Mouse (Mus musculus): ENCODE measurements around the gene Wfikkn2. TPM values are rescaled to one million over a fixed set of nuclear protein-coding genes. Genes with fewer than 3 reads are reported as not detected.

Wfikkn2 gene
- polyA plus RNA-seq, 1 experiment from 2014 or later, result 2.3 TPM

- Histone ChIP-seq H3K9ac (no peak overlapping the region), H3K27me3 (replicated peaks) (no peaks in the 10 kb centered on the region), H3K4me1 (replicated peaks) (0 out of 2 replicates have a peak, but pooled peaks cover 6% of the 10 kb centered on the region), H3K9me3 (no peaks in the 10 kb centered on the region), H3K4me2 (replicated peaks) (no peak overlapping the region), H3K4me3 (replicated peaks) (no peak overlapping the region), H3K36me3 (no peaks in the 10 kb centered on the region), H3K27ac (no peak overlapping the region)
- 82% methylated on average over 7 of the region's 7 CpGs for WGBS
- ATAC-seq, result no peak
These were observed 47.2 kb downstream of the Wfikkn2 start for GRCm38 (mm10) chr11:94198405-94199146.

GRCm38 (mm10) chr11:94196311-94196710, 49.5 kb downstream of the Wfikkn2 start:
- no peaks in the 10 kb centered on the region for H3K27me3 ChIP-seq (replicated peaks)
- no peak overlapping the region for H3K9ac ChIP-seq
- WGBS, result 58% methylated on average over 3 of the region's 3 CpGs
- H3K4me1 ChIP-seq (replicated peaks), result 0 out of 2 replicates have a peak, but pooled peaks cover 4% of the 10 kb centered on the region
- no peaks in the 10 kb centered on the region for H3K36me3 ChIP-seq
- H3K9me3 ChIP-seq, result no peaks in the 10 kb centered on the region
- no peak overlapping the region for H3K4me2 ChIP-seq (replicated peaks)
- 0 out of 2 replicates have a peak, but pooled peaks have one; percentile 21 for ATAC-seq
- H3K4me3 ChIP-seq (replicated peaks), result no peak overlapping the region
- H3K27ac ChIP-seq, result no peak overlapping the region

- 83% methylated on average over 2 of the region's 2 CpGs for WGBS
- H3K4me3 ChIP-seq (replicated peaks), result no peak overlapping the region
- 0 out of 2 replicates have a peak, but pooled peaks cover 7% of the 10 kb centered on the region for H3K4me1 ChIP-seq (replicated peaks)
- no peaks in the 10 kb centered on the region for H3K27me3 ChIP-seq (replicated peaks)
- no peak overlapping the region for H3K9ac ChIP-seq
- H3K27ac ChIP-seq, result no peak overlapping the region
- no peaks in the 10 kb centered on the region for H3K36me3 ChIP-seq
- no peak overlapping the region for H3K4me2 ChIP-seq (replicated peaks)
- no peak for ATAC-seq
- H3K9me3 ChIP-seq, result no peaks in the 10 kb centered on the region
These were observed 52.7 kb downstream of the Wfikkn2 start for GRCm38 (mm10) chr11:94193109-94193508.

GRCm38 (mm10) chr11:94190665-94191064, 55.1 kb downstream of the Wfikkn2 start:
- no peak overlapping the region for H3K27ac ChIP-seq
- 0 out of 2 replicates have a peak, but pooled peaks cover 3% of the 10 kb centered on the region for H3K4me1 ChIP-seq (replicated peaks)
- H3K27me3 ChIP-seq (replicated peaks), result no peaks in the 10 kb centered on the region
- no peak overlapping the region for H3K9ac ChIP-seq
- no peak overlapping the region for H3K4me2 ChIP-seq (replicated peaks)
- no peak overlapping the region for H3K4me3 ChIP-seq (replicated peaks)
- H3K9me3 ChIP-seq, result no peaks in the 10 kb centered on the region
- 86% methylated on average over 5 of the region's 5 CpGs for WGBS
- no peaks in the 10 kb centered on the region for H3K36me3 ChIP-seq
- ATAC-seq, result peak; percentile 16; the same call in 1 of the 2 replicates

GRCm38 (mm10) chr11:94189579-94189978, 56.2 kb downstream of the Wfikkn2 start:
- peak; percentile 54 for ATAC-seq
- Histone ChIP-seq H3K27ac (no peak overlapping the region), H3K4me1 (replicated peaks) (0 out of 2 replicates have a peak, but pooled peaks cover 3% of the 10 kb centered on the region)

More at GRCm38 (mm10) chr11:94189579-94189978, 56.2 kb downstream of the Wfikkn2 start:
- no peaks in the 10 kb centered on the region for H3K36me3 ChIP-seq
- H3K4me3 ChIP-seq (replicated peaks), result no peak overlapping the region
- H3K9ac ChIP-seq, result no peak overlapping the region
- H3K9me3 ChIP-seq, result no peaks in the 10 kb centered on the region
- no peaks in the 10 kb centered on the region for H3K27me3 ChIP-seq (replicated peaks)
- WGBS, result 38% methylated on average over 10 of the region's 10 CpGs
- no peak overlapping the region for H3K4me2 ChIP-seq (replicated peaks)

Other genes with a start within 250 kb of the Wfikkn2 start
- 30.7 and 31.5 TPM in 2 replicates for gene Spag9, start 249.9 kb downstream of the Wfikkn2 start, polyA plus RNA-seq (2015; fragmentation: Nextera tagmentation; extraction: Ambion mirVana)
- 46.0 and 49.9 TPM in 2 replicates for gene Tob1, start 34.6 kb downstream of the Wfikkn2 start, polyA plus RNA-seq (2015; fragmentation: Nextera tagmentation; extraction: Ambion mirVana)
- 44.6 and 53.2 TPM in 2 replicates for gene Gm21885, start 35.9 kb upstream of the Wfikkn2 start, polyA plus RNA-seq (2015; fragmentation: Nextera tagmentation; extraction: Ambion mirVana)
- gene Luc7l3, start 76.0 kb upstream of the Wfikkn2 start, polyA plus RNA-seq (2015; fragmentation: Nextera tagmentation; extraction: Ambion mirVana), result 85.9 and 103 TPM in 2 replicates
- 22.0 and 23.0 TPM in 2 replicates for gene Ankrd40, start 82.0 kb upstream of the Wfikkn2 start, polyA plus RNA-seq (2015; fragmentation: Nextera tagmentation; extraction: Ambion mirVana)
- 1.5 and 2.6 TPM in 2 replicates for gene Abcc3, start 147.0 kb upstream of the Wfikkn2 start, polyA plus RNA-seq (2015; fragmentation: Nextera tagmentation; extraction: Ambion mirVana)
- gene Cacna1g, start 228.2 kb upstream of the Wfikkn2 start, polyA plus RNA-seq (2015; fragmentation: Nextera tagmentation; extraction: Ambion mirVana), result 5.2 and 7.9 TPM in 2 replicates
- 0.06 TPM in 1 of 2 replicates, not detected in the other for gene Spata20, start 240.2 kb upstream of the Wfikkn2 start, polyA plus RNA-seq (2015; fragmentation: Nextera tagmentation; extraction: Ambion mirVana)

Measured in intestine, embryonic 15.5 days (tissue).